ENCODE assay signal across 13 mouse cellular contexts in genomic region chr3:84445838-84446237, GRCm38 (mm10). TPM values are rescaled to one million over a fixed set of nuclear protein-coding genes. Genes with fewer than 3 reads are reported as not detected.
DNase-seq lines count a peak whose midpoint lies in the region; ATAC-seq and TF ChIP-seq lines count a peak whose summit lies in the region.
"Had no signal": no experiment of that assay in that cellular context is flagged by ENCODE, and none has a peak within 500 bp of the region (broad histone marks: within the 10 kb centered on the region; RNA-seq: fewer than 3 reads in every experiment).

No protein-coding gene starts in this region.

- no peaks in the 10 kb centered on the region; the same call in 1 of the 2 replicates for H3K36me3 ChIP-seq in forebrain, embryonic 10.5 days (replicated peaks)
- no peaks in the 10 kb centered on the region for H3K36me3 ChIP-seq in forebrain, embryonic 14.5 days (ENCODE audit: control insufficient read depth, insufficient read depth, low read length)
- no peaks in the 10 kb centered on the region for H3K36me3 ChIP-seq in midbrain, embryonic 11.5 days (ENCODE audit: control insufficient read depth, insufficient read depth, low read length)
- H3K36me3 ChIP-seq in midbrain, embryonic 14.5 days (ENCODE audit: control insufficient read depth, insufficient read depth, low read length), result 0 out of 2 replicates have a peak, but pooled peaks cover 5% of the 10 kb centered on the region
- H3K36me3 ChIP-seq in embryonic facial prominence, embryonic 13.5 days, result no peaks in the 10 kb centered on the region
- peaks cover 5% of the 10 kb centered on the region; the same call in 1 of the 2 replicates for H3K36me3 ChIP-seq in neural tube, embryonic 12.5 days
- H3K36me3 ChIP-seq in lung, postnatal 0 days (ENCODE audit: insufficient read depth, low read length), result no peaks in the 10 kb centered on the region

- peak; percentile 52 for DNase-seq in forebrain, embryonic 10.5 days (ENCODE audit: extremely low spot score, low spot score)
- DNase-seq in forebrain, embryonic 14.5 days (ENCODE audit: low spot score), result no peak
- DNase-seq in midbrain, embryonic 11.5 days (ENCODE audit: low spot score, missing footprints), result no peak
- DNase-seq in midbrain, embryonic 14.5 days, result no peak
- DNase-seq in lung, postnatal 0 days (ENCODE audit: low spot score), result no peak
- no peak for DNase-seq in layer of hippocampus, postnatal 36 days
- DNase-seq: cerebellum, adult 11-12 months; heart, postnatal 4 days; kidney, postnatal 36 days; lung, adult 2 months had no signal

- no peak for ATAC-seq in forebrain, embryonic 14.5 days
- no peak for ATAC-seq in midbrain, embryonic 11.5 days (ENCODE audit: low FRiP score)
- ATAC-seq in midbrain, embryonic 14.5 days (ENCODE audit: low FRiP score, low TSS enrichment), result no peak
- no peak for ATAC-seq in embryonic facial prominence, embryonic 13.5 days (ENCODE audit: insufficient number of reproducible peaks, insufficient read depth, low FRiP score, low TSS enrichment, low read depth)
- no peak for ATAC-seq in neural tube, embryonic 12.5 days (ENCODE audit: low FRiP score, low read depth)
- ATAC-seq in lung, postnatal 0 days, result no peak

- peaks cover 20% of the 10 kb centered on the region for H3K4me1 ChIP-seq in forebrain, embryonic 10.5 days
- H3K4me1 ChIP-seq in forebrain, embryonic 14.5 days (ENCODE audit: control insufficient read depth, insufficient read depth, low read length), result no peaks in the 10 kb centered on the region
- H3K4me1 ChIP-seq in midbrain, embryonic 11.5 days (ENCODE audit: control insufficient read depth, insufficient read depth, low read length), result peaks cover 3% of the 10 kb centered on the region; the same call in 1 of the 2 replicates
- H3K4me1 ChIP-seq in midbrain, embryonic 14.5 days (ENCODE audit: control insufficient read depth, insufficient read depth, low read length), result no peaks in the 10 kb centered on the region
- H3K4me1 ChIP-seq in embryonic facial prominence, embryonic 13.5 days, result peaks cover 13% of the 10 kb centered on the region; the same call in 1 of the 2 replicates
- H3K4me1 ChIP-seq in neural tube, embryonic 12.5 days, result no peaks in the 10 kb centered on the region
- no peaks in the 10 kb centered on the region for H3K4me1 ChIP-seq in lung, postnatal 0 days (ENCODE audit: insufficient read depth, low read depth, low read length)

- 12% methylated on average over 9 of the region's 9 CpGs for WGBS in forebrain, embryonic 10.5 days
- WGBS in forebrain, embryonic 14.5 days, result 24% methylated on average over 9 of the region's 9 CpGs
- 13% methylated on average over 9 of the region's 9 CpGs for WGBS in midbrain, embryonic 11.5 days
- WGBS in midbrain, embryonic 14.5 days, result 29% methylated on average over 9 of the region's 9 CpGs
- 27% methylated on average over 9 of the region's 9 CpGs for WGBS in embryonic facial prominence, embryonic 13.5 days
- WGBS in neural tube, embryonic 12.5 days, result 26% methylated on average over 9 of the region's 9 CpGs
- WGBS in lung, postnatal 0 days, result 76% methylated on average over 9 of the region's 9 CpGs

- H3K4me3 ChIP-seq in forebrain, embryonic 10.5 days, result peak overlapping the region; percentile 38
- H3K4me3 ChIP-seq in forebrain, embryonic 14.5 days (ENCODE audit: low read depth, low read length), result no peak overlapping the region
- H3K4me3 ChIP-seq in midbrain, embryonic 11.5 days (ENCODE audit: low read depth, low read length), result no peak overlapping the region
- H3K4me3 ChIP-seq in midbrain, embryonic 14.5 days (replicated peaks; ENCODE audit: low read depth, low read length), result no peak overlapping the region
- no peak overlapping the region for H3K4me3 ChIP-seq in embryonic facial prominence, embryonic 13.5 days
- no peak overlapping the region for H3K4me3 ChIP-seq in neural tube, embryonic 12.5 days
- no peak overlapping the region for H3K4me3 ChIP-seq in lung, postnatal 0 days (ENCODE audit: low read depth, low read length)
- H3K4me3 ChIP-seq: myocyte had no signal

- peaks cover 19% of the 10 kb centered on the region for H3K27me3 ChIP-seq in forebrain, embryonic 10.5 days (ENCODE audit: poor library complexity, severe bottlenecking)
- no peaks in the 10 kb centered on the region for H3K27me3 ChIP-seq in forebrain, embryonic 14.5 days (replicated peaks; ENCODE audit: control insufficient read depth, insufficient read depth, low read length)
- H3K27me3 ChIP-seq in midbrain, embryonic 11.5 days (ENCODE audit: control insufficient read depth, insufficient read depth, low read length), result no peaks in the 10 kb centered on the region
- no peaks in the 10 kb centered on the region for H3K27me3 ChIP-seq in midbrain, embryonic 14.5 days (ENCODE audit: control insufficient read depth, insufficient read depth, low read length)
- H3K27me3 ChIP-seq in embryonic facial prominence, embryonic 13.5 days, result peaks cover 13% of the 10 kb centered on the region
- 0 out of 2 replicates have a peak, but pooled peaks cover 2% of the 10 kb centered on the region for H3K27me3 ChIP-seq in neural tube, embryonic 12.5 days (replicated peaks)
- no peaks in the 10 kb centered on the region for H3K27me3 ChIP-seq in lung, postnatal 0 days (replicated peaks; ENCODE audit: insufficient read depth, low read length)

- no peak overlapping the region for H3K9ac ChIP-seq in forebrain, embryonic 14.5 days (ENCODE audit: low read length)
- H3K9ac ChIP-seq in midbrain, embryonic 11.5 days (ENCODE audit: low read length), result no peak overlapping the region; the same call in 1 of the 2 replicates
- H3K9ac ChIP-seq in midbrain, embryonic 14.5 days (replicated peaks; ENCODE audit: low read length), result no peak overlapping the region
- H3K9ac ChIP-seq in embryonic facial prominence, embryonic 13.5 days, result peak overlapping the region; percentile 17; the same call in 1 of the 2 replicates
- no peak overlapping the region for H3K9ac ChIP-seq in neural tube, embryonic 12.5 days
- H3K9ac ChIP-seq in lung, postnatal 0 days (replicated peaks; ENCODE audit: low read depth), result no peak overlapping the region

- TF ChIP-seq EP300 in lung, postnatal 0 days (IDR thresholded peaks at IDR 0.05), result no peak

- no peaks in the 10 kb centered on the region for H3K9me3 ChIP-seq in forebrain, embryonic 10.5 days
- H3K9me3 ChIP-seq in forebrain, embryonic 14.5 days (replicated peaks; ENCODE audit: control insufficient read depth, low read length), result no peaks in the 10 kb centered on the region
- no peaks in the 10 kb centered on the region for H3K9me3 ChIP-seq in midbrain, embryonic 11.5 days (ENCODE audit: control insufficient read depth, low read length)
- no peaks in the 10 kb centered on the region for H3K9me3 ChIP-seq in midbrain, embryonic 14.5 days (ENCODE audit: control insufficient read depth, low read length)
- no peaks in the 10 kb centered on the region for H3K9me3 ChIP-seq in embryonic facial prominence, embryonic 13.5 days
- H3K9me3 ChIP-seq in neural tube, embryonic 12.5 days, result no peaks in the 10 kb centered on the region
- no peaks in the 10 kb centered on the region for H3K9me3 ChIP-seq in lung, postnatal 0 days (ENCODE audit: low read length)

- peak overlapping the region; percentile 80 for H3K27ac ChIP-seq in forebrain, embryonic 10.5 days
- H3K27ac ChIP-seq in forebrain, embryonic 14.5 days (ENCODE audit: low read depth, low read length), result no peak overlapping the region
- H3K27ac ChIP-seq in midbrain, embryonic 11.5 days (ENCODE audit: low read depth, low read length), result no peak overlapping the region
- H3K27ac ChIP-seq in midbrain, embryonic 14.5 days (replicated peaks; ENCODE audit: low read depth, low read length), result no peak overlapping the region
- no peak overlapping the region for H3K27ac ChIP-seq in embryonic facial prominence, embryonic 13.5 days
- H3K27ac ChIP-seq in neural tube, embryonic 12.5 days, result no peak overlapping the region
- no peak overlapping the region for H3K27ac ChIP-seq in lung, postnatal 0 days (ENCODE audit: low read length)

- H3K4me2 ChIP-seq in forebrain, embryonic 14.5 days (ENCODE audit: low read length), result no peak overlapping the region
- peak overlapping the region; percentile 17; the same call in 1 of the 2 replicates for H3K4me2 ChIP-seq in midbrain, embryonic 11.5 days
- no peak overlapping the region for H3K4me2 ChIP-seq in midbrain, embryonic 14.5 days (ENCODE audit: low read length)
- peak overlapping the region; percentile 18; the same call in 1 of the 2 replicates for H3K4me2 ChIP-seq in embryonic facial prominence, embryonic 13.5 days
- H3K4me2 ChIP-seq in neural tube, embryonic 12.5 days (replicated peaks), result 0 out of 2 replicates have a peak overlapping the region, but pooled peaks have one; percentile 2
- no peak overlapping the region for H3K4me2 ChIP-seq in lung, postnatal 0 days (replicated peaks; ENCODE audit: low read depth, low read length)

- no peak for TF ChIP-seq CTCF in lung, postnatal 0 days (IDR thresholded peaks at IDR 0.05)

RNA-seq across cellular contexts. Expression of gene Fhdc1, which starts 34.4 kb away (rescaled TPM):
- polyA plus RNA-seq in forebrain, embryonic 10.5 days (2016; fragmentation: Nextera tagmentation; extraction: Ambion mirVana), result 1.2 and 1.9 TPM in 2 replicates
- 1.3 and 2.8 TPM in 2 replicates for polyA plus RNA-seq in forebrain, embryonic 14.5 days (2014; fragmentation: Nextera tagmentation; extraction: Ambion mirVana)
- 1.0 and 1.7 TPM in 2 replicates for polyA plus RNA-seq in midbrain, embryonic 11.5 days (2014; fragmentation: Nextera tagmentation; extraction: Ambion mirVana)
- polyA plus RNA-seq in midbrain, embryonic 14.5 days (2014; fragmentation: Nextera tagmentation; extraction: Ambion mirVana), result 4.1 and 4.3 TPM in 2 replicates
- 5.9 and 6.1 TPM in 2 replicates for polyA plus RNA-seq in embryonic facial prominence, embryonic 13.5 days (2015; fragmentation: Nextera tagmentation; extraction: Ambion mirVana)
- polyA plus RNA-seq in neural tube, embryonic 12.5 days (2016; fragmentation: Nextera tagmentation; extraction: Ambion mirVana), result 9.8 and 10.2 TPM in 2 replicates
- 15.5 and 16.7 TPM in 2 replicates for polyA plus RNA-seq in lung, postnatal 0 days (2015; fragmentation: Nextera tagmentation; extraction: Ambion mirVana)
- total RNA-seq in layer of hippocampus, postnatal 36 days (2021), result 1 to 10 TPM; 2.4 to 2.8 TPM

Comparison
In these comparisons a context has a peak if more than half of its experiments do, and no peak if none do; other contexts are left out.
1. H3K4me2 ChIP-seq: peak in midbrain, embryonic 11.5 days (single experiment), embryonic facial prominence, embryonic 13.5 days (single experiment) and neural tube, embryonic 12.5 days (single experiment); none in forebrain, embryonic 14.5 days (single experiment), midbrain, embryonic 14.5 days (single experiment) and lung, postnatal 0 days (single experiment).